Mouse (Mus musculus) megakaryocyte, embryonic 14.5 days (primary cell): Measurements from ENCODE around the gene Hs6st3.

Source experiments
- FLI1 ChIP-seq: IDR thresholded peaks from 2 replicates; pipeline ENCODE4 v1.6.1; 2012; ENCODE audit warnings: low read length, inconsistent platforms, mixed read lengths
- GATA1 ChIP-seq: IDR thresholded peaks from 3 replicates; pipeline ENCODE4 v1.6.1; 2012; ENCODE audit warnings: mixed read lengths, low read length, inconsistent platforms, borderline replicate concordance

DNA sequence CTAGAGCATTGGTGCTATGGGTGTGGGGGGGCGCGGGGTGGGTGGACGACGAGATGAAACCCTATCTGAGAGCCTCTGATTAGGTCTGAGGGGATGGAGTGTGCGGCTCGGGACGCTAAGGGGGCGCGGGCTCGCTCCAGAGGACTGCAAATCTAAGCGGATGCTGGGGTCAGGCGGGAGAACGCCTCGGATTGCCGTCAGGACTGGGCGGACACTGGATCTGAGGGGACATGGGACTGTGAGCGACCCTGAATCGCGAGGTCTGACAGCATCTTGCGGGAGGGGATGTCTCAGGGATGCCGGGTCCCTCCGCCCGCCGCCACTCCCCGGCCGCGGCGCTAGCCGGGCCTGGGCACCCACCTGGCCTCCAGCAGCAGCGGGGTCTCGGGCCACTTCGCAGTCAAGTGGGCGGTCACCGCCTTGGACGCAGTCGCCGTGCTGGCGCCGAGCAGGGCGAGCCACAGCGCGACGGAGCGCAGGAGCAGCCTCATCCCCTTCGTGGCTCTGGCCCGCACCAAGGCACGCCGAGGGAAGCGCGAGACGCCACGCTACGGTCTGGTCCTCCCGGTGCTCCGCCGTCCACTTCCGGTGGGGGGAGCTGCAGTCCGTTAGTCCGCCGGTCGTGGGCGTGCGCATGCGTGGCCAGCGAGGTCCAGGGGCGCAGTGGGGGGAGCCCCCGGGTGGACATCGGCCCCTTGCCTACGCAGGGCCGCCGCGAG, 39.1 kb upstream of the Hs6st3 start, which contains the start of gene Uggt2:
- no peak for TF ChIP-seq GATA1
- no peak for TF ChIP-seq FLI1
